Mouse (Mus musculus) gastrocnemius, postnatal 25 days (tissue): ENCODE results near the gene Rgs6. TPM values are rescaled to one million over a fixed set of nuclear protein-coding genes. Genes with fewer than 3 reads are reported as not detected.
A peak's percentile ranks its signal among the peaks of the same experiment; 100 is the strongest.

ENCODE experiments used
- DNase-seq: peaks from one replicate; pipeline ENCODE4 v3.0.0; 2022
- total RNA-seq, 2 experiments: library from RNA; stranded (reverse); gene quantifications; 1 replicate in 1 of 2; 2 replicates in 1 of 2; pipeline ENCODE4 v1.2.3; 2021

Rgs6 gene
- total RNA-seq, 2 experiments from 2014 or later: 0.72 to 1.3 TPM

DNA sequence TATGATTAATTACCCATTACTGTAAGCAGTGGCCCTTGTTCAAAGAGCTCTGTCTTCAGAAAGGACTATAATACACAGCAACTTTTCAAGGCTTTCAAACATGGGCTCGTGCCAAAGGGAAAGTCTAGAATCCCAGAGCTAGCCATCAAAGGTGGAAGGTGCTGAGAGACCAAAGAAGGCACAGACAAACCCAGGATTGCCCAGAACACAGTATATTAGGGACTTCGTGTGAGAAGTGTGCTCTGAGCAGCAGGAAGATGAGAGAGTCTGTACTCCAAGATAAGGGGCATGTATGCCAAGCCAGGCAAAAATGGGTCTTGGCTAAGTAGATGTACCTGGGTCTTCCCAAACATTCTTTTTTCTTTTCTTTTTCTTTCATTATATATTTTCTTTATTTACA lies 553.1 kb downstream of the Rgs6 start:
- no peak for DNase-seq

- no peak for DNase-seq
Measured at GRCm38 (mm10) chr12:83142507-83142906, 554.4 kb downstream of the Rgs6 start.

DNA sequence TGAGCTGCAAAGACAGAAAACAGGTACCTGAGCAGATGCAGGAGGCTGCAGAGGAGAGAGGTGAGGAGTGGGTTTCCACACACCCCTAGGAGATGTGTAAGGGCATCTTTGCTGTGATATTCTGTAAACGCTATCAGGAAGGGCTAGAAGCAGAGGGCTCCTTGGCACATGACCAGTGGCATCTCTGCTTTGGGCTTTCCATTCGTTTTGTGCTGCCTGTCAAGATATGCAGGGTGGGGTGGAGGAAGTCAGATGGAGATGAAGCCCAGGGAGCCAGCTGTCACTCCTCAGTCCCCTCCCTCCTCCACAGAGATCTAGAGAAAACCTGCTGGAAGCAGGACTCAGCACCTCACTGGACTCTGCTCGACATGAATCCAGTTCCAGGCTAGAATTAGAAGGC lies 555.0 kb downstream of the Rgs6 start:
- DNase-seq: no peak

DNA sequence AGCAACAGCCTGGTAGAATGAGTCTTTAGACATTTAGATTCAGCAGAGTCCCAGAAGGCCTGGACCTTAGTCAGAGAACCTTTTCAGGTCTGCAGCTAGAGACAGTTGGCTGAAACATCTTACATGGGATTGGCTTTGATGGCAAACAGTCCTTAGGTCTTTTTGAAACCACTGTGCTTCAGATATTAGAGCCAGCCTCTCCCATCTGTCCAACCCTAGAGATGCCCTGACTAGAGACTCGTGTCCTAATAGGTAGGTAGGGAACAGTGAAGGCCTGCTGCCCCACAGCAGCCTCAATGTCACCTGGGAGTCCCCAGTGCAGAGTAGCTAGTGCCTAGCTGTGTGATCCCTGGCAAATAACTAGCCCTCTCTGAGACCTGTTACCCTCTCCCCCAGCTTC lies 555.5 kb downstream of the Rgs6 start:
- no peak for DNase-seq

DNA sequence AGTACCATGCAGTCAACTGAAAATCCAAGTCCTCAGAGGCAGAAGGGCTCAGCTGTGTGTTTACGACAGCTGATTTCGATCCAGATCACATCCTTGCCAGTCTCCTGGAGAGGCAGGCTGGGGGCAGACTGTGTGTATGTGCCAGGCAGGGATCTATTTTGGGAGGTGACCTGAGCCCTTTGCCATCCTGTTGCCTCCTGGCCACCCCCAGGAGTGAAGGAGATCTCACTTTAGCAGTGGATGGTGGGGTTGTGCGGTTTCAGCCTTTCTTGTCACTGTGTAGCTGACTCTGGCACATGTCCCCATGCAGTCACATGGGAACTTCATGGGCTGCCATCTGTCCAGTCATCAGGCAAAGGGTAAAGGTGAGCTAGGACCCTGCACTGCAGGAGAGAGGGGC lies 557.0 kb downstream of the Rgs6 start:
- DNase-seq: peak; percentile 72

DNA sequence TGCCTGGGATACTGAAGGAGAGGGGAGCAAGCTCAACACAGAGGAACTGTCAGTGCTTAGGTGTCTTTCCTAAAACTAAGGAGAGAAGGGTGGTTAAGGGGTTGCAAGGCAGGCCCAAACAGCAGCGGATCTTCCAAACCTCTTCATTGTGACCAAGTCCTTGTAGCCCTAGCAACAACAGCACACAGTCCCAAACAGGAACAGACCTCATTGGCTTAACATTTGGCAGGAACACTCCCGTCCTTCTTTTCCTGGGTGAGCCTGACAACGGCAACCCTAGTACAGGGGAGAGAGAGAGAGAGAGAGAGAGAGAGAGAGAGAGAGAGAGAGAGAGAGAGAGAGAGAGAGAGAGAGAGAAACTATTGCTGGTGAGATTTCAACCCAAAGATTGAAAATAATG lies 557.8 kb downstream of the Rgs6 start:
- DNase-seq: no peak

DNA sequence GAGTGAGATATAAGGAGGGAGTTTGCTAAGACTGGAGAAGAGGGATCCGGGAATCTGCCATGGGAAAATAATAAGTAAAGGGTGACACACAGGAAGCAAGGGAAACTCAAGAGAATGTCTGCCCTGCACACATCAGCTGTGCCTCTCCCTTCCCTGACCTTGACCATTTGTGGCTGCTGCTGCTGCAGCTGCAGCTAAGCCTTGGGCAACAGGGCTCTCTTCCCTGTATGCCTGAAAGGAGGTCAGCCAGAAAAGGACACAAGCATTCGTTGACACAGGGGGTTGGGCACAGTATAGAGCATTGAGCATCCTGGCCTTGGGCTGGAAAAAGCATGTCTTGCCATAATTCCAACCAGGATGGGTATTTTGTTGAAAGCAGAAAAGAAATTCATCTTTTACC lies 558.8 kb downstream of the Rgs6 start:
- no peak for DNase-seq

DNA sequence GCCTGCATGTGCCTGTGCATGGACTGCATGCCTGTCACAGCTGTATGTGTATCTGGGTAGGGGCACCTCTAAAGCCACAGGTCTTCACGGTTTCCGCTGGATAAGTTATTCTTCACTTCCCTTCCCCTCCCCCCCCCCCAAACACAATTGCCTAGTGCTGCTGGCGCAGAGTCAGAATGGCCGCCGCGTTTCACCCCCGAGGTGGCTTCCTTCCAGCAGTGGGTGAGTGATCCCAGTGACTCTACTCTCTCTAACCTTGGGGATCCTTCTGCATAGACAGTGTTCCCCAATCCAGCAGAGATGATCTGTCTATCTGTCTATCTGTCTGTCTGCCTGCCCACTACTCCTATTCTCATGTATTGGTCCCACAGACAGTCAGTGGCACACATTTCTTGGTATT lies 561.9 kb downstream of the Rgs6 start:
- no peak for DNase-seq

- DNase-seq: no peak
Measured at GRCm38 (mm10) chr12:83150813-83151212, 562.7 kb downstream of the Rgs6 start.

DNA sequence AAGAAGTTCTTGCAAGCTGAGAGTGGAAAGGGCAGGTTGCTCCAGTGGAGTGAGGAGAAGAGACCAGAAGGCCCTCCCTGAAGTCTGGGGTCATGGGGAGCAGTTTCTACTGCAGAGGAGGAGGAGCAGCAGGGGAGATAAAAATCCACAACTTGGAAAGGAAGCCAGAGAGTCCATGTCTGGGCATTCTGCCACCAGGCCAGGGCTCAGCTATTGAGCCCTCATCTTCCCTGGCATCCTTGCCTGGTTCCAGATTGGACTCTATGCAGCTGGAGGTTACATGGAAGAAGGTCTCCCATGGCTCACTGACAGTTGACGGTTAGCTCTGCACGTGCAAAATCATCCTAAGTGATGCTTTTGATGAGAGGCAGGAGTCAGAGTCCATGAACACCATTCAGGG lies 563.4 kb downstream of the Rgs6 start:
- no peak for DNase-seq

- no peak for DNase-seq
Measured at GRCm38 (mm10) chr12:83160211-83160610, 572.1 kb downstream of the Rgs6 start.

DNA sequence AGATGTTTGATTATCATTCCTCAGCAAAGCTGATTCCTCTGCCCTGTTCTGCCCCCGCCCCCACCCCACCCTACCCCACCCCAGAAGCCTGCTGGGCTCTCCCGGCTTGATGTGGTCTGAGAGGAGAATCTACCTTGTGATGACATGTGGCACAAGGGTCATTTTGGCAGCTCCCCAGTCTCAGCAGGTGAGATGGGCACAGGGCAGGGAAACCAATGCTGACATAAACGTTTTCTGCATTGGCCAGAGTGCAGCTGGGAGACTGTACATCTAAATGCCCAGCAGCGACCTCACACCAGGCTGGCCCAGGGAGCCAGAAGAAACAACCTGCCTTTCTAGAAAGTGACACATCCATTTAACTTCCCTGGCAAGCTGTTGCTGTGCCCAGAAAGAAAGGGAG lies 572.6 kb downstream of the Rgs6 start:
- DNase-seq: no peak

DNA sequence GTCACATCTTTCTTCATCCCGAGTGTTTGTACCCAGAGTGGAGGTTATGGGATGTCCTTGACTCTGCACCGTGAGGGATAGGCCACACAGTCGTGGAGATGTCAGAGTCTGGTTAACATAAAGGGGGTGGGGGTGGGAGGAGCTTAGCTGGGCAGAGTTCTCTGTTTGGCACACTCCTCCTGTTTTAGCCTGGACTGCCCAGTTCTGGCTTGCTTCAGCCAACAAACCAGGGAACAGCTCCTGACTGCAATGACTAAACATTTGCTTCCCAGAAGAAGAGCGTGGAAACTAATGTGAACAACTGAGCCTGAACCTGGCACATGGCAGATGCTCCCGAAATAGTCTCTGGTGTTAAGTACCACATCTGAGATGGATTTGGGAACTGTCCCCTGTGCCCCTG lies 575.6 kb downstream of the Rgs6 start:
- peak; percentile 27 for DNase-seq

- DNase-seq: no peak
Measured at GRCm38 (mm10) chr12:83165058-83165457, 577.0 kb downstream of the Rgs6 start.

- DNase-seq: no peak
Measured at GRCm38 (mm10) chr12:83168310-83168709, 580.2 kb downstream of the Rgs6 start.

GRCm38 (mm10) chr12:83169495-83170209 lies 581.6 kb downstream of the Rgs6 start:
- DNase-seq: no peak

DNA sequence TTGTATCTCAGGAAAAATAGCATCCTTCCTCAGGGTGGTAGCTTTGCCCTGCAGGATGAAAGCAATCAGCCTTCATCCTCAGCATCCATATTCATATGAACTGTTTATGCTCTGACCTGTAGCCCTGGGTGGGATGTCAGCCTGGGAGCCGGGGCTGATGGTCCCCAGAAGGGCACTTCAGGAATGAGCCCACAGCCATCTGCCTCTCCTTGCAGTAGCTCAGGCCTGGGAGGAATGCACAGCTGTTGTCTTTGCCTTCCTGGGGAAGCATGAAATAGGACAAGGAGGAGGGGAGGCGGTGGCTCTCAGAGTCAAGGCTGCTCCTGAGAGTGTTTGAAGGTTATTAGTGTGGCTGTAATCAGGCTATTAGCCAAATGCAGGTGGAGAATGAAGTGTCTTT lies 590.7 kb downstream of the Rgs6 start:
- DNase-seq: no peak

DNA sequence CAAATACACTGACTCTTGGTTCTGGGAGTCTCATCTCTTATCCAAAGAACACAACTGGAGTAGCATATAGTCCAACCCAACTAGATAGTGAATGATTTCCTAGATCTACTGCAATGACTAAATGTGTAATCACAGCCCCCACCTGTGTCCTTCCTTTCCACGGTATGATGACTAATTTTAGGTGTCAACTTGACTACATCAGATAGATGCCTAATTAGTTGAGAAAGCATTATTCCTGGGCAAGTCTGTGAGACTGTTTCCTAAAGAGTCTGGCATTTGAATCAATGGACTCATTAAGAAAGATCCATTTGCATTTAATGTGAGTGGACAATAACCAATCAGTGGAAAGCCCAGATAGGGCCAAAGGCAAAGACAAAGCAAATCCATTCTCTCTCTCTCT lies 591.8 kb downstream of the Rgs6 start:
- no peak for DNase-seq

DNA sequence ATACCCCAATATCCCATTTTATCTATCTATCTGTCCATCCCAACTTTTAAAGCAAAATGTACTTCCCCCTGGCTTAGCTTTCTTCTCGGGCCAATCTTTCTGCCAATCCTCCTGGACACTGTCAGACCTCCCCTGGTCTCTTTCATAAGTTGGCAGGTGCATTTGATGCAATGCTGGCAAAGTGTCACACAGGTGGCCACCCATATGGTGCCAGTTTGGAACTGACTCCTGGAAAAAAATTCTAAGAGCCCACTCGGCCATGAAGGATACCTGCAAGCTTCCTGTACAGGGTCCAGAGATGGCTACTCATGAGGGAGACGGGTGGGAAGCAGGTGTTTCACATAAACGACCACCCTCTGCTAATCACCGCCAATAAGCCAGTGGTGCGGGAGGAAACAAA lies 592.5 kb downstream of the Rgs6 start:
- no peak for DNase-seq

- DNase-seq: no peak
Measured at GRCm38 (mm10) chr12:83201674-83202073, 613.6 kb downstream of the Rgs6 start.

DNA sequence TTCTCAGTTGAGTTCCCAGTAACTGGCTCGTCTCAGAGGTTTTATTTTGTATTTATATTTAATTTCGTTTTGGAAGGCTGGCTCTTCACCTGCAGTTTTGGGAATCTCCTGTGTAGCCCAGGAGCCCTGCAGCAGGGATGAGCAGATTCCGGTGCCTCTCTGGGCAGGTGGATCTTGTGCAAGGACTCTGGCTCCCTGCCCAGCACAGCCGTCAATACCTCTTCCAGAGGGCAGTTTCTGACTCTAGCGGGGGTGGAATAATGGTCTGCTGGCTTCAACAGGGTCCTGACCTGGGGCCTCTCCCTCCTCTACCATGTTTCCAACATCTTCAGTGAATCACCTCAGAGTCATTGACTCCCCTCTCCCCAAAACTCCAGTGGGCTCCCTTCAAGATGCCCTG lies 616.3 kb downstream of the Rgs6 start:
- DNase-seq: no peak

- no peak for DNase-seq
Measured at GRCm38 (mm10) chr12:83206866-83207265, 618.8 kb downstream of the Rgs6 start.

DNA sequence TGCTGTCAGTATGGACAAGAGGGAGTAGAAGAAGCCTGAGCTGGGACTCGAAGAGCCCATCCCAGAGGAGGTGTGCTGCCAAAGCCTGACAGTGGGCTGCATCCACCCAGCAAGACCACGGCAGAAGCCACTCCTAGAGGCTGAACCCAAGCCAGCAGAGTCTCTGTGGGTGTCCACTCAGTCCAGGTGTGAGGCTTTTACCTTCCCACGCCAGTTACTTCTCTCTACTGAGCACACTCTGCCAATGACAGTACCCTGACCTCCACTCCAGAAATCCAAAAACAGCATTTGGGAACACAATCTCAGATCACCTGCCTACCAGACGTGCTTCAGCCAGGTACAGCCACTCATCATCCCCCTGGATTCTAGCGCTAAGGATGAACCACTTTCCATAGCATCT lies 619.4 kb downstream of the Rgs6 start:
- no peak for DNase-seq

- DNase-seq: no peak
Measured at GRCm38 (mm10) chr12:83208011-83208410, 619.9 kb downstream of the Rgs6 start.

DNA sequence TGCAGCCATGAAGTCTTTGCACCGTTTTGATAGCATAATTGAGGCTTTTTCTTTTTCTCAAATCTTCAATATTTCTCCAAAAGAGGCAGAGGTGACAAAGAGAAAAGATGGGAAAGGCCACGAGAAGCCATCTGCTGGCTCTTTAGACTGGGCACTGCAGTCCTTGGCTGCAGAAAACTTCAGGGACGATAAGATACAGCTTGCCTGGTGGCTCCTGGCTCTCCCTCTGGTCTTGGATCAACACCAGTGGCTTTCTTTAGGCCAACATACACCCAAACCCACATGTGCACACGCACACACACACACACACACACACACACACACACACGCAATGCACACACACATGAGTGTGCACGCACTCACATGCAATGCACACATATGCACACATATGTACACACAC lies 620.7 kb downstream of the Rgs6 start:
- DNase-seq: no peak
